Mouse (Mus musculus): ENCODE data around the gene 2010005H15Rik. TPM values are rescaled to one million over a fixed set of nuclear protein-coding genes. Genes with fewer than 3 reads are reported as not detected.
"Not testable (repeated sequence)": the region's sequence is repeated elsewhere in the genome, so short reads cannot be mapped to it uniquely, and the experiment has no call there.

The 2010005H15Rik gene
- total RNA-seq (2021) = 1 to 10 TPM in 1 of 2 experiments, not detected in 1; 1.6 TPM
- long read RNA-seq, experiment 1, partial matches to known transcripts = 0 of 1 reads
- long read RNA-seq, experiment 1, other reads (novel, unspliced or antisense) = 0 of 1 reads
- long read RNA-seq, experiment 2 = 0 reads

DNA sequence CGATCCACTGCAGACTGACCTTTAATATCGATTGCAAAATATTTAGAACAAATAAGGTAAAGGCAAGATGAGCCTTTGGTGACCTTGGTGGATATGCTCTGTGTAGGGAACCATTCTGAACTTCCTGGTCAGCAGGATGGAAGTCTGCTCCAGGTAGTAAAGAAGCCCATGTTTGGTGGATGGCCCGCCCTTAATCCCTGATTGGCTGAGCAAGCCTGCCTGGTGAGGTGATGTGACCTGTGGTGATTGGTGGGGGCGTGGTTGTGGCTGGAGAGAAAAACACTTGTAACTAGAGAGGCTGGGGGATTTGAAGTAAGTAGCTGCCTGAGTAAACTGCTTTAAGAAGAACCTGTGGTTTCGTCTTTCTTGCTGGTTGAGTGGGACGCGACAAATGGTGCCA, at the start of gene 2010005H15Rik:
2010005H15Rik (plus strand) TSS at position 301 of the 400 bp plus-strand sequence.
- DNase-seq = not testable (repeated sequence)

DNA sequence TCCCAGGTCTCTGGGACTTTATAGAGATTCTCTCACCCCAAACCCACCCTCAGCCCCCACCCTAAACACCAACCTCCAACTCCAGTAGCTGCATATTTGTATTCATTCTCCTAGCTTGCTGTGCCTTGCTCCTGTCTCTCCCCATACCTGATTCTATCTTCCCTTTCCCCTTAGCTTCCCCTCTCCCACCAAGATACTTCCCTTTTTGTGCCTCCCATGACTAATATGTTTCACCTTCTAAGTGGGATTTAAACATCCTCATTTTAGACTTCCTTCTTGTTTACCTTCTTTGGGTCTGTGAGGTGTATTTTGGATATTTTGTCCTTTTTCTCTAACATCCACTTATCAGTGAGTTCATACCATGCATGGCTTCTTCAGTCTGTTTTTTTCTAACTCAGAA, 45.2 kb upstream of the 2010005H15Rik start:
- no peak for DNase-seq

DNA sequence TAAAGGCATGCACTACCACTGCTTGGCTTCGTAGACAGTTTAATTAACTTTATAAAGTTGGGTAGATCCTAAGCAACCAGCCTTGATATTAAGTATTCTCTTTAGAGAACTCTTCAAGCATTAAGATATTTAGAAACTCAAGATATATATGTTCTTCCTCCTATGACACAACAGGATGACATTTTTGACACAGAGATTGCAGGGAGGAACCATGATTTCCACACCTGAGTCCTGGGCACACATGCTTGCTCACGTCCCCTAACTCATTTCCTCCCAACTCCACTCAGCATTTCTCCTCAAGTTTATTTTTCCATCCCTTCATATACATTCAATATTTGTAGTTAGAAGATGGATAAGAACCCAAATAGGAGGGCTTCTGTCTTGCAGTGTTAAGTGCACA, 41.4 kb upstream of the 2010005H15Rik start:
- no peak for DNase-seq

DNA sequence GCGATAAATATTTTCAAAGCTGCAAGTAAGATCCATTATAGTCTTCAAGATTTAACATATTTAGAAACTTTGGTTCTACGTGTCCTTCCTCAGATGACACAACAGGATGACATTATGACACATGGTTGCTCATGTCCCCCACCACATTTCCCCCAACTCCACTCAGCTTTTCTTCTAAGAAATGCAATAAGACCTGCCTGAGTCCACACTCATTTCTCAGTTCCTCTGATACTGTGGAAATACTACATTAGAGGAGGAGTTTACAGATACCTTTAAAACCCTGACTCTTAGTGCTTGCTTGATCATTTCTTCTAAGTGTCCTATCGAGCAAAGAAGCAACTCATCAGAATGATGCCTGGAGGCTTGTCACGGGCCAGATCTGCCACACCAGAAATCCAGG, 37.4 kb upstream of the 2010005H15Rik start, which contains the start of gene Gm5483:
Gm5483 (plus strand) TSS at position 301 of the 400 bp plus-strand sequence.
- DNase-seq = not testable (repeated sequence)

DNA sequence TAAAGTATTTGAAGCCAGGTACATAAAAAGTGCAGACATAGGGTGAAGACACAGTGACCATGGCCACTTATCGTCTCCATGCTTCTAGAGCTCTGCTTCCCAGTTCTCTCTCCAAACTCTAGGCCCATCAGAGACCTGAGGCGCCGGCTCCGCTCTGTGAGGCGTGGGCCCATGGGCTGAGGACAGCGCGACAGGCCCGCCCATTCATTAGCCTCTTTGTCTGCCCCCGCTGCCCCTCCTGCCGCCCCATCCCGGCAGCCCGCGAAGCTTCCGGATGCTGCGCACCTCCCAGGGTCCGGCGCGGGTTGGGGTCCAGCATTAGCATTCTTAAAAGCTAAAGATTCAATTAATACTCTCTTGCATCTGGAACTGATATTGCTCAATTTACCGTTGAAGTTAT, 22.0 kb upstream of the 2010005H15Rik start:
- no peak for DNase-seq

DNA sequence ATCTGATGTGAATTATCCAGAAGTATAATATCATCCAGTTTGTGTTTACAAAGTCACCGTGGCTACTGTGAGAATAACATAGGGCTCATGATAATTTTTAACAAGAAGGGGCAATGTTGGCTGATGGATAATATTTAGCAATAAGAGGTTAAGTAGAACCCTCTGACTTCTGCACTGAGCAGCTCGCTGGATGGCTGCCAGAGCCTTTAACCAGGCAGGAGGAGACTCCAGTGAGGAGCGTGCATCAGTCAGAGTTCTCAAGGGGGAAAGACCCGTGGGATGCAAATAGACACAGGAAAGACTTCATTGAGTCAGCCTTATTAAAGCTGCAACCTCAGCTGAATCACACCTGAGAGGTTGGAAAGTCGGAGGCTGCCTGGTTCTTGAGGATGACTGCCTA, 17.4 kb upstream of the 2010005H15Rik start:
- DNase-seq = no peak

DNA sequence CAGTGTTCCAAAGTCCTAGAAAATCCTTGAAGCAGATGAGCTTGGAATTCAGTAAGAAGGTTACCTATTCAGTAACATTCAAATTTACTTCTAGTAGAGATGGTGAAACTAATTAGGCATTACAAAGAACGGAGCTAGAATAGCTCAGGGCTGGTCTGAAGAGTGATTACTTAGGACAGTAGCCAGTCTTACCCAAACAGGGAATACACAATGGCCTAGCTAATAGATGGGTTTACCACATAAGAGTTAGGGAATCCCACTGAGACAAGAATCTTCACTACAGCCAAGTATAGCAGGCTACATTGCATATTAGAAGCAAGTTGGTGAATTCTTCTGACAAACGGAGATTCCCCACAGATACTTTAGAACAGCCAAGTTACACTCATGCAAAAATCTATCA, 15.6 kb upstream of the 2010005H15Rik start:
- DNase-seq = not testable (repeated sequence)

DNA sequence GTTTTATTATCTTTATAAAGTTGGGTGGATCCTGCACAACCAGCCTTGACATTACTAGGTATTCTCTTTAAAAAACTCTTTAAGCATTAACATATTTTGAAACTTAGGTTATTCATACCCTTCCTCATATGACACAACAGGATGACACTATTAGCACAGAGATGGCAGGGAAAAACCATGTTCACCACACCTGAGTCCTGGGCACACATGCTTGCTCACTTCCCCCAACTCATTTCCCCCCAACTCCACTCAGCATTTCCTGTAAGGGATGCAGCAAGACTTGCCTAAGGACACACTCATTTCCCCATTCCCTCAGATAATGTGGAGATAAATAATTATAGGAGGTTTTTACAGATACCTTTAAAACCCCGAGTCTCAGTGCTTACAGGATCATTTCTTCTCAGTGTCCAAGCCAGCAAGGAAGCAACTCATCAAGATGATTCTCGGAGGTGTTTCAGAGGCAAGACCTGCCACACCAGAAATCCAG, 11.3 kb upstream of the 2010005H15Rik start, which contains the start of gene Gm5416:
Gm5416 (plus strand) TSS at position 437 of the 487 bp plus-strand sequence.
- no peak for DNase-seq

DNA sequence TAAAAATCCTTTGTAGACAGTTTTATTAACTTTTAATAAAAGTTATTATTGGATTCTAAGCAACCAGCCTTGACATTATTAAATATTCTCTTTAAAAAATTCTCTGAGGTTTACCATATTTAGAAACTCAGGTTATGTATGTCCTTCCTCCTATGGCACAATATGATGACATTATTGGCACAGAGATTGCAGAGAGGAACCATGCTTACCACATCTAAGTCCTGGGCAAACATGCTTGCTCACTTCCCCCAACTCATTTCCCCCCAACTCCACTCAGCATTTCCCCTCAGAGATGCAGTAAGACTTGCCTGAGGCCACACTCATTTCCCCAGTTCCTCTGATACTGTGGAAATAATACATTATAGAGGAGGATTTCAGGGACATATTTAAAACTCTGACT, 39.3 kb downstream of the 2010005H15Rik start:
- DNase-seq = not testable (repeated sequence)

DNA sequence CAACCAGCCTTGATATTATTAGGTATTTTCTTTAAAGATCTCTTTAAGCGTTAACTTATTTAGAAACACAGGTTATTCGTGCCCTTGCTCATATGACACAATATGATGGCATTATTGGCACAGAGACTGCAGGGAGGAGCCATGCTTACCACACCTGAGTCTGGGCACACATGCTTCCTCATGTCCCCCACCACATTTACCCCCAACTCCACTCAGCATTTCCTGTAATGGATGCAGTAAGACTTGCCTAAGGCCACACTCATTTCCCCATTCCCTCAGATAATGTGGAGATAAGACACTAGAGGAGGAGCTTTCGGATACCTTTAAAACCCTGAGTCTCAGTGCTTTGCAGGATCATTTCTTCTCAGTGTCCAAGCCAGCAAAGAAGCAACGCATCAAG, 55.5 kb downstream of the 2010005H15Rik start, which contains the start of gene Stfa1:
Stfa1 (plus strand) TSS at position 156 of the 400 bp plus-strand sequence.
- not testable (repeated sequence) for DNase-seq

DNA sequence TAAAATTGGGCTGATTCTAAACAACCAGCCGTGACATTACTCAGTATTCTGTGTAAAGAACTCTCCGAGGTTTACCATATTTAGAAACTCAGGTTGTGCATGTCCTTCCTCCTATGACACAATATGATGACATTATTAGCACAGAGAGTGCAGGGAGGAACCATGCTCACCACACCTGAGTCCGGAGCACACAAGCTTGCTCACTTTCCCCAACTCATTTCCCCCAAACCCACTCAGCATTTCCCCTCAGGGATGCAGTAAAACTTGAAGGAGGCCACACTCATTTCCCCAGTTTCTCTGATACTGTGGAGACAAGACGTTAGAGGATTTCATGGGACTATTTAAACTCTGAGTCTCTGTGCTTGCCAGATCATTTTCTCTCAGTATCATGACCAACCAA, 67.9 kb downstream of the 2010005H15Rik start:
- DNase-seq = no peak

Other genes starting within 250 kb of the 2010005H15Rik start
- gene Kpna1, start 242.7 kb upstream of the 2010005H15Rik start, total RNA-seq (2021) = 10 to 100 TPM; 70.0 to 85.0 TPM
- 1 to 10 TPM; 4.2 TPM for gene Wdr5b, start 180.3 kb upstream of the 2010005H15Rik start, total RNA-seq (2021)
- 100 to 1,000 TPM; 140 to 185 TPM for gene Fam162a, start 149.9 kb upstream of the 2010005H15Rik start, total RNA-seq (2021)
- gene Ccdc58, start 149.8 kb upstream of the 2010005H15Rik start, total RNA-seq (2021) = 10 to 100 TPM; 40.4 to 55.3 TPM
- gene Csta1, start 90.2 kb upstream of the 2010005H15Rik start, total RNA-seq (2021) = not detected
- gene Stfa2l1, start 64.7 kb upstream of the 2010005H15Rik start, total RNA-seq (2021) = not detected
- gene Gm5483, start 37.3 kb upstream of the 2010005H15Rik start, total RNA-seq (2021) = not detected
- gene Gm5416, start 11.1 kb upstream of the 2010005H15Rik start, total RNA-seq (2021) = not detected
- not detected for gene Stfa1, start 55.5 kb downstream of the 2010005H15Rik start, total RNA-seq (2021)
- not detected for gene BC117090, start 112.9 kb downstream of the 2010005H15Rik start, total RNA-seq (2021)
- gene BC100530, start 146.3 kb downstream of the 2010005H15Rik start, total RNA-seq (2021) = not detected
- gene Stfa2, start 187.0 kb downstream of the 2010005H15Rik start, total RNA-seq (2021) = not detected
- not detected for gene Stfa3, start 233.9 kb downstream of the 2010005H15Rik start, total RNA-seq (2021)

Data from adrenal gland, postnatal 36 days (tissue).